Mouse (Mus musculus) left cerebral cortex, adult 11 months (tissue): ENCODE measurements around the gene Prr19.
"Not testable (repeated sequence)": the region's sequence is repeated elsewhere in the genome, so short reads cannot be mapped to it uniquely, and the experiment has no call there.

Source experiments
- DNase-seq: peaks from one replicate; pipeline ENCODE4 v3.0.0; 2022; ENCODE audit warnings: low spot score

The Prr19 gene

GRCm38 (mm10) chr7:25301063-25301462, at the start of gene Prr19:
Gene Prr19, plus strand, starts transcription at chr7:25301411.
- DNase-seq = no peak

GRCm38 (mm10) chr7:25251822-25252221, 49.4 kb upstream of the Prr19 start:
- DNase-seq = no peak

GRCm38 (mm10) chr7:25261896-25262295, 39.3 kb upstream of the Prr19 start:
- no peak for DNase-seq

GRCm38 (mm10) chr7:25263968-25264870, 37.0 kb upstream of the Prr19 start:
- no peak for DNase-seq

- DNase-seq = not testable (repeated sequence)
These were observed 35.5 kb upstream of the Prr19 start for GRCm38 (mm10) chr7:25265743-25266142.

- no peak for DNase-seq
These were observed 34.8 kb upstream of the Prr19 start for GRCm38 (mm10) chr7:25266180-25266962.

- peak; percentile 99 for DNase-seq
These were observed 33.9 kb upstream of the Prr19 start, which contains the start of gene Cic for GRCm38 (mm10) chr7:25267301-25267750. Gene Cic, plus strand, starts transcription at chr7:25267704.

GRCm38 (mm10) chr7:25267751-25268463, 33.3 kb upstream of the Prr19 start:
- DNase-seq = peak; percentile 100

GRCm38 (mm10) chr7:25268588-25268987, 32.6 kb upstream of the Prr19 start:
- no peak for DNase-seq

GRCm38 (mm10) chr7:25269029-25269428, 32.2 kb upstream of the Prr19 start:
- no peak for DNase-seq

GRCm38 (mm10) chr7:25269545-25270271, 31.5 kb upstream of the Prr19 start:
- no peak for DNase-seq

GRCm38 (mm10) chr7:25270652-25271633, 30.3 kb upstream of the Prr19 start:
- no peak for DNase-seq

GRCm38 (mm10) chr7:25271651-25272444, 29.4 kb upstream of the Prr19 start:
- DNase-seq = no peak

GRCm38 (mm10) chr7:25272445-25273258, 28.6 kb upstream of the Prr19 start:
- no peak for DNase-seq

GRCm38 (mm10) chr7:25273259-25274241, 27.7 kb upstream of the Prr19 start:
- DNase-seq = no peak

- no peak for DNase-seq
These were observed 26.6 kb upstream of the Prr19 start for GRCm38 (mm10) chr7:25274571-25274970.

GRCm38 (mm10) chr7:25274996-25275395, 26.2 kb upstream of the Prr19 start:
- DNase-seq = no peak
